Mouse (Mus musculus): ENCODE measurements around the gene Gm45713. TPM values are rescaled to one million over a fixed set of nuclear protein-coding genes. Genes with fewer than 3 reads are reported as not detected.

Gm45713 gene
- polyA plus RNA-seq, 1 experiment from 2014 or later: 0.70 TPM

- ATAC-seq: no peak
- Histone ChIP-seq H3K27me3 (replicated peaks; ENCODE audit: control insufficient read depth, insufficient read depth, low read length) (no peaks in the 10 kb centered on the region), H3K4me1 (replicated peaks; ENCODE audit: control insufficient read depth, insufficient read depth, low read length) (no peaks in the 10 kb centered on the region; the same call in 1 of the 2 replicates), H3K9me3 (ENCODE audit: control insufficient read depth) (no peaks in the 10 kb centered on the region), H3K36me3 (ENCODE audit: control insufficient read depth, insufficient read depth) (peaks cover 7% of the 10 kb centered on the region; the same call in 1 of the 2 replicates), H3K9ac (ENCODE audit: low read depth, low read length) (no peak overlapping the region), H3K27ac (ENCODE audit: low read depth, low read length) (no peak overlapping the region; the same call in 1 of the 2 replicates), H3K4me3 (ENCODE audit: low read depth, low read length) (no peak overlapping the region), H3K4me2 (replicated peaks; ENCODE audit: low read depth) (no peak overlapping the region)
- no peak for TF ChIP-seq CTCF (IDR thresholded peaks at IDR 0.05; ENCODE audit: low read depth)
- WGBS: 79% methylated on average over 5 of the region's 5 CpGs
These were observed 28.9 kb downstream of the Gm45713 start for GRCm38 (mm10) chr7:45107052-45107645.

- Histone ChIP-seq H3K4me3 (ENCODE audit: low read depth, low read length) (no peak overlapping the region), H3K27ac (ENCODE audit: low read depth, low read length) (peak overlapping the region; percentile 77; the same call in 1 of the 2 replicates), H3K4me2 (replicated peaks; ENCODE audit: low read depth) (no peak overlapping the region), H3K9me3 (ENCODE audit: control insufficient read depth) (no peaks in the 10 kb centered on the region), H3K4me1 (replicated peaks; ENCODE audit: control insufficient read depth, insufficient read depth, low read length) (no peaks in the 10 kb centered on the region; the same call in none of the 2 replicates), H3K36me3 (ENCODE audit: control insufficient read depth, insufficient read depth) (peaks cover 14% of the 10 kb centered on the region; the same call in 1 of the 2 replicates), H3K9ac (ENCODE audit: low read depth, low read length) (no peak overlapping the region), H3K27me3 (replicated peaks; ENCODE audit: control insufficient read depth, insufficient read depth, low read length) (no peaks in the 10 kb centered on the region)
- no peak for TF ChIP-seq CTCF (IDR thresholded peaks at IDR 0.05; ENCODE audit: low read depth)
- no peak for ATAC-seq
- 63% methylated on average over 6 of the region's 6 CpGs for WGBS
These were observed 29.6 kb downstream of the Gm45713 start for GRCm38 (mm10) chr7:45106441-45106840.

DNA sequence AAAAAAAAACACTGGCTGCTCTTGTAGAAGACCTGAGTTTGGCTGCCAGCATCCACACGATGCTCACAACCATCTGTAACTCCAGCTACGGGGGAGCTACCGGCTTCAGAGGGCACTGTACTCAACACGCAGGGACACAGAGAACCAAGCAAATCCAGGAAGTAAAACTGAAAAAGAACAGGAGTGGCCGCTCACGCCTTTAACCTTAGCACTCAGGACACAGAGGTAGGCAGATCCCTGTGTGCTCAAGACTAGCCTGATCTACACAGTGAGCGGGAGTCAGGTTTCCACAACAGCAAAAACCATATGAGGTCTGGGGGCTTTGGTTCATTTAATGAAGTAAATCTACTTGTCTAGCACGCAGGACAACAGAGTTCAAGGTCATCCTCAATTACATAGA is 30.5 kb downstream of the Gm45713 start:
- no peak overlapping the region for H3K9ac ChIP-seq (ENCODE audit: low read depth, low read length)
- H3K4me2 ChIP-seq (replicated peaks; ENCODE audit: low read depth): no peak overlapping the region
- H3K27me3 ChIP-seq (replicated peaks; ENCODE audit: control insufficient read depth, insufficient read depth, low read length): no peaks in the 10 kb centered on the region
- H3K36me3 ChIP-seq (ENCODE audit: control insufficient read depth, insufficient read depth): peaks cover 14% of the 10 kb centered on the region; the same call in 1 of the 2 replicates
- peak overlapping the region; percentile 77 for H3K27ac ChIP-seq (ENCODE audit: low read depth, low read length)
- no peak for TF ChIP-seq CTCF (IDR thresholded peaks at IDR 0.05; ENCODE audit: low read depth)
- ATAC-seq: peak; percentile 58
- 36% methylated on average over 8 of the region's 8 CpGs for WGBS
- no peak overlapping the region for H3K4me3 ChIP-seq (ENCODE audit: low read depth, low read length)
- H3K9me3 ChIP-seq (ENCODE audit: control insufficient read depth): no peaks in the 10 kb centered on the region
- H3K4me1 ChIP-seq (replicated peaks; ENCODE audit: control insufficient read depth, insufficient read depth, low read length): no peaks in the 10 kb centered on the region; the same call in none of the 2 replicates

DNA sequence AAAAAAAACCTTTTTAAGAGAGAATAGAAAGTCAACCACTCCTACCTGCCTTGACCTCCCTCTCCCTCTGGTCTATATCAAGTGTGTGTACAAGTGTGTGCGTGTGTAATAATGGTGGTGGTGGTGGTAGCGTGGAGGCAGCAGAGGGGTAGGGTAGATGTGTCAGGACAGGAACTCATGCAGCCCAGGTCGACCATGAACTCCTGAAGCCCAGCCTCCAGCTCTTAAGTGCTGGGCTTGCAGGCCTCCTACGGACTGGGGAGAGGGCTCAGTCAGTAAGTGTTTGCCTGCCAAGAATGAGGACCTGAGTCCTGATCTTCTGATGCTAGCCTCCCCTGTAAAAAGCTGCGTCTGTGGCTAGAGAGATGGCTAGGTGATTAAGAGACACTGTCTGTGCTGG is 31.1 kb downstream of the Gm45713 start:
- no peak overlapping the region for H3K4me3 ChIP-seq (ENCODE audit: low read depth, low read length)
- H3K36me3 ChIP-seq (ENCODE audit: control insufficient read depth, insufficient read depth): peaks cover 14% of the 10 kb centered on the region; the same call in 1 of the 2 replicates
- H3K27me3 ChIP-seq (replicated peaks; ENCODE audit: control insufficient read depth, insufficient read depth, low read length): no peaks in the 10 kb centered on the region
- no peak overlapping the region for H3K4me2 ChIP-seq (replicated peaks; ENCODE audit: low read depth)
- TF ChIP-seq CTCF (IDR thresholded peaks at IDR 0.05; ENCODE audit: low read depth): no peak
- no peaks in the 10 kb centered on the region for H3K9me3 ChIP-seq (ENCODE audit: control insufficient read depth)
- peak overlapping the region; percentile 77 for H3K27ac ChIP-seq (ENCODE audit: low read depth, low read length)
- 81% methylated on average over 5 of the region's 5 CpGs for WGBS
- no peaks in the 10 kb centered on the region; the same call in none of the 2 replicates for H3K4me1 ChIP-seq (replicated peaks; ENCODE audit: control insufficient read depth, insufficient read depth, low read length)
- no peak for ATAC-seq
- H3K9ac ChIP-seq (ENCODE audit: low read depth, low read length): peak overlapping the region; percentile 37; the same call in 1 of the 2 replicates

GRCm38 (mm10) chr7:45103652-45104180 is 32.3 kb downstream of the Gm45713 start, which contains the start of gene Fcgrt:
Fcgrt (minus strand) TSS chr7:45103851.
- peak; percentile 84 for ATAC-seq
- peak within 1 kb of the TSS; percentile 67 for H3K4me2 ChIP-seq (replicated peaks; ENCODE audit: low read depth)
- H3K27me3 ChIP-seq (replicated peaks; ENCODE audit: control insufficient read depth, insufficient read depth, low read length): no peaks in the 10 kb centered on the region
- peaks cover 14% of the 10 kb centered on the region; the same call in 1 of the 2 replicates for H3K36me3 ChIP-seq (ENCODE audit: control insufficient read depth, insufficient read depth)
- 5% methylated on average over 7 of the region's 7 CpGs for WGBS
- H3K4me1 ChIP-seq (replicated peaks; ENCODE audit: control insufficient read depth, insufficient read depth, low read length): no peaks in the 10 kb centered on the region; the same call in none of the 2 replicates
- peak within 1 kb of the TSS; percentile 45 for H3K4me3 ChIP-seq (ENCODE audit: low read depth, low read length)
- peak within 1 kb of the TSS; percentile 71 for H3K9ac ChIP-seq (ENCODE audit: low read depth, low read length)
- peak within 1 kb of the TSS; percentile 85 for H3K27ac ChIP-seq (ENCODE audit: low read depth, low read length)
- no peaks in the 10 kb centered on the region for H3K9me3 ChIP-seq (ENCODE audit: control insufficient read depth)
- TF ChIP-seq CTCF (IDR thresholded peaks at IDR 0.05; ENCODE audit: low read depth): 0 out of 2 replicates have a peak, but pooled peaks have one; percentile 3

GRCm38 (mm10) chr7:45102940-45103585 is 33.0 kb downstream of the Gm45713 start:
- ATAC-seq: peak; percentile 10; the same call in 1 of the 2 replicates

More at GRCm38 (mm10) chr7:45102940-45103585, 33.0 kb downstream of the Gm45713 start:
- peak overlapping the region; percentile 67 for H3K4me2 ChIP-seq (replicated peaks; ENCODE audit: low read depth)
- H3K36me3 ChIP-seq (ENCODE audit: control insufficient read depth, insufficient read depth): peaks cover 14% of the 10 kb centered on the region; the same call in 1 of the 2 replicates
- H3K4me3 ChIP-seq (ENCODE audit: low read depth, low read length): peak overlapping the region; percentile 45
- H3K27ac ChIP-seq (ENCODE audit: low read depth, low read length): peak overlapping the region; percentile 85
- no peak for TF ChIP-seq CTCF (IDR thresholded peaks at IDR 0.05; ENCODE audit: low read depth)
- 27% methylated on average over 9 of the region's 9 CpGs for WGBS
- peak overlapping the region; percentile 71 for H3K9ac ChIP-seq (ENCODE audit: low read depth, low read length)
- no peaks in the 10 kb centered on the region; the same call in none of the 2 replicates for H3K4me1 ChIP-seq (replicated peaks; ENCODE audit: control insufficient read depth, insufficient read depth, low read length)
- H3K27me3 ChIP-seq (replicated peaks; ENCODE audit: control insufficient read depth, insufficient read depth, low read length): no peaks in the 10 kb centered on the region
- no peaks in the 10 kb centered on the region for H3K9me3 ChIP-seq (ENCODE audit: control insufficient read depth)
